Mouse (Mus musculus) MEL (cell line): ENCODE data around the gene Clcn6.

Experiments
- CHD2 ChIP-seq: IDR thresholded peaks from 2 replicates; pipeline ENCODE4 v1.6.1; 2011; ENCODE audit warnings: low read length, improper control_type of control experiment
- CTCF ChIP-seq, 3 experiments: IDR thresholded peaks in 2 of 3; conservative IDR thresholded peaks in 1 of 3; 2 replicates each; pipeline ENCODE4 v1.5.1; 2011 to 2012; ENCODE audit warnings: low read length in 3 of 3, low read depth in 2 of 3, mild to moderate bottlenecking in 2 of 3, improper control_type of control experiment in 1 of 3, inconsistent platforms in 1 of 3, mixed read lengths in 1 of 3, moderate library complexity in 1 of 3; ENCODE audit not compliant: control insufficient read depth in 1 of 3, insufficient read depth in 1 of 3, poor library complexity in 1 of 3, severe bottlenecking in 1 of 3
- GATA1 ChIP-seq: IDR thresholded peaks from 2 replicates; pipeline ENCODE4 v1.6.1; 2011; ENCODE audit warnings: low read depth, low read length, improper control_type of control experiment
- HCFC1 ChIP-seq: IDR thresholded peaks from 2 replicates; pipeline ENCODE4 v1.6.1; 2012; ENCODE audit warnings: low read depth, mild to moderate bottlenecking, inconsistent platforms, low read length, improper control_type of control experiment, moderate library complexity
- POLR2A ChIP-seq, 2 experiments: IDR thresholded peaks; 2 replicates each; pipeline ENCODE4 v1.6.1; 2011 to 2012; ENCODE audit warnings: low read length in 2 of 2, mild to moderate bottlenecking in 2 of 2, control low read depth in 1 of 2, improper control_type of control experiment in 1 of 2, low read depth in 1 of 2, moderate library complexity in 1 of 2; ENCODE audit not compliant: control insufficient read depth in 1 of 2, insufficient read depth in 1 of 2, poor library complexity in 1 of 2
- POLR2AphosphoS2 ChIP-seq: IDR thresholded peaks from 2 replicates; pipeline ENCODE4 v1.6.1; 2011; ENCODE audit warnings: low read length, improper control_type of control experiment
- POLR2AphosphoS5 ChIP-seq: IDR thresholded peaks from 2 replicates; pipeline ENCODE4 v1.6.1; 2012; ENCODE audit warnings: low read depth, borderline replicate concordance, mild to moderate bottlenecking, inconsistent platforms, low read length, moderate library complexity, mixed read lengths
- RAD21 ChIP-seq: IDR thresholded peaks from 2 replicates; pipeline ENCODE4 v1.6.1; 2011; ENCODE audit warnings: mild to moderate bottlenecking, low read depth, low read length, improper control_type of control experiment
- TCF12 ChIP-seq: IDR thresholded peaks from 2 replicates; pipeline ENCODE4 v1.6.1; 2014; ENCODE audit warnings: low read depth, mild to moderate bottlenecking, inconsistent platforms, low read length, improper control_type of control experiment, moderate library complexity
- ZMIZ1 ChIP-seq: IDR thresholded peaks from 2 replicates; pipeline ENCODE4 v1.6.1; 2012; ENCODE audit warnings: low read depth, mild to moderate bottlenecking, inconsistent platforms, low read length, improper control_type of control experiment, moderate library complexity
- ZNF384 ChIP-seq: IDR thresholded peaks from 2 replicates; pipeline ENCODE4 v1.6.1; 2012; ENCODE audit warnings: low read depth, mild to moderate bottlenecking, inconsistent platforms, low read length, improper control_type of control experiment

GRCm38 (mm10) chr4:148084261-148084714 lies 45.7 kb upstream of the Clcn6 start:
- no peak for TF ChIP-seq CTCF (IDR thresholded peaks at IDR 0.05 in 2 of 3, conservative IDR thresholded peaks at IDR 0.05 in 1 of 3; ENCODE audit: control insufficient read depth in 1 of 3, insufficient read depth in 1 of 3, low read depth in 2 of 3, low read length in 3 of 3, poor library complexity in 1 of 3, severe bottlenecking in 1 of 3)
- TF ChIP-seq TCF12: no peak
- TF ChIP-seq GATA1: no peak
- TF ChIP-seq ZNF384: no peak
- TF ChIP-seq POLR2AphosphoS2: no peak
- no peak for TF ChIP-seq POLR2AphosphoS5
- TF ChIP-seq ZMIZ1: no peak
- TF ChIP-seq POLR2A (IDR thresholded peaks at IDR 0.05; ENCODE audit: control insufficient read depth in 1 of 2, insufficient read depth in 1 of 2, low read depth in 1 of 2, low read length in 2 of 2, poor library complexity in 1 of 2): no peak
- no peak for TF ChIP-seq HCFC1
- TF ChIP-seq RAD21: no peak
- no peak for TF ChIP-seq CHD2
